Mouse (Mus musculus) heart, adult 9 months (tissue): ENCODE measurements around the gene Olfr1155.

ENCODE experiments used
- DNase-seq, 2 experiments: peaks; one replicate each; pipeline ENCODE4 v3.0.0; 2022; ENCODE audit warnings: low spot score in 2 of 2

Gene Olfr1155

DNA sequence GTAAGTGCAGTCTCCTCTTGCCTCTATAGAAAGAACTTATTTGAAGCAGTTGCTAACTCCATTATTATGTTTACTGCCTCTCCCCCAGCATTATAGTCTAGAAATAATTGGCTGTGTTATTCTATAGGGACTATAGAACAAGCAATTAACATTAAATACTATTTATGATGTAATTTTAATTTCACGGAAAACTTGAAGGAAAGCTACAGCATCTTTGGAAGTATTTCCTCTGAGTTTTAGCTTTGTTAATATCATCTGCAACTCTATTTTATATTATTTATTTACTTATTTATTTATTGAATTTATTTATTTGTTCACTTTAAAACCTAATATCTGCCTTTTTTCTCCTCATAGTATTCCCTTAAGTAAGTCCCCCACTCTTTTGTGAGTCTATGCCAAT is at the start of gene Olfr1155:
TSS of gene Olfr1155 (minus strand) at position 101 of the 400 bp plus-strand sequence.
- DNase-seq = no peak

DNA sequence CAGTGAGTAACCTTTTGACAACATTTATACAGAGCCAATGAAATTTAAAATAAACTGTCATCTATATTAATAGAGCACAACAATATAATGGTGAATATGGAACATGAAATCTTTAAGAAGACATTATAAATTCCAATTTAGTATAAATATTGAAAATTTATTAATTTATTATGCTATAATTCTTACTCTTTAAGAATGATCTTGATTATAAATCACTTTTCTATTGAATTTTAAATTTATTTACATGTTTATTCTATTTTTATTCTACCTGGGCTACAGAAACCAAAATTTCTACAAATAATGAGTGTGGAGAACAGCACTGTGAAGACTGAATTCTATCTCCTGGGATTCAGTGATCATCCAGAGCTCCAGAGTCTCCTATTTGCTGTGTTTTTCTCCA is 44.9 kb upstream of the Olfr1155 start, which contains the start of gene Olfr1158:
TSS of gene Olfr1158 (plus strand) at position 301 of the 400 bp plus-strand sequence.
- DNase-seq = no peak

GRCm38 (mm10) chr2:87974563-87974962 is 29.6 kb upstream of the Olfr1155 start, which contains the start of gene Olfr74:
Gene Olfr74, minus strand, starts transcription at chr2:87974663.
- no peak for DNase-seq

- DNase-seq = no peak
Observed at GRCm38 (mm10) chr2:87968199-87968598, 23.3 kb upstream of the Olfr1155 start, which contains the start of gene Olfr1157. Gene Olfr1157, minus strand, starts transcription at chr2:87968299.

GRCm38 (mm10) chr2:87953000-87953399 is 8.1 kb upstream of the Olfr1155 start, which contains the start of gene Olfr1156:
Gene Olfr1156, minus strand, starts transcription at chr2:87953100.
- no peak for DNase-seq

DNA sequence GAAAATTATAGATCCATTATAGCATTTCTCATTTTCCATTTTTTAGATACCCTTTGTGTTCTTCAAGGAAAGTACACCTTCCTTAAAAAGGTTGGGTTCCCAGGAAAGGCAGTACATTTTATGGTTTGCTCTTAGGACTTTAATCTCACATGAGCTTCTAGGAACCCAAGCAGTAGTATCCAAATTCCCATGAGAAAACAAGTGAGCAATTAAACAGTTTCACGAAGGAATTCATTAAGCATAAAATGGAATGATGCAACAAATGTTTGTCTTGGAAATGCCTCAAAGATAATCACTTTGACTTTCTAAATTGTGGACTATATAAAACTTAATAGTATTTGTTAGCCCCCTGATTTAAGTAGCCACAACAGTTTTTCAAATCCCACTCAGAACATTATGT is 39.9 kb downstream of the Olfr1155 start, which contains the start of gene Olfr1154:
TSS of gene Olfr1154 (minus strand) at position 101 of the 400 bp plus-strand sequence.
- no peak for DNase-seq

GRCm38 (mm10) chr2:87894662-87895061 is 50.3 kb downstream of the Olfr1155 start, which contains the start of gene Olfr1153:
Gene Olfr1153, plus strand, starts transcription at chr2:87894962.
- no peak for DNase-seq
